Mouse (Mus musculus): ENCODE measurements at regions not wholly inside any gene's neighbourhood (a gene's known extent, or its start where the extent isn't known, plus 50 kb on each side); places are given as distances from the start of the nearest gene placed in this dataset.

DNA sequence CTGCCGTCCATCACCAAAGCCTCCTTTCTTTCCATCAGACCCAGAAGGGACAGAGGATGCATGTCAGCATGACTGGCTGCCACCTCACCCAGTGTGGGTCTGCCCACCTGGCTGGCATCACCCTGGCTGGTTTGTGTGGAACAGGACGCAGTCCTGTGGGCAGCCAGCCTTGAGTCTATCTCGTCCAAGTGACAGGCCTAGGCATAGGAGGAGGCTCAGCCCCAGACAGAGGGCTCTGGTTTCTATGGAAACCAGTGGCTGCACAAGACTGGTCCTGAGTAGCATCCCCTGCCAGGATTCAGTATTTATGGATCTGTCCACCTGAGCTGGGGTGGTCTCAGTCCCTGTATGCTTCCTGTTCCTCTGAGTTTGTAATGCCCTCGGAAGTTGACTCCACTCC, 344.4 kb downstream of the Ptpru start:
- DNase-seq (ENCODE audit: low spot score): no peak

GRCm38 (mm10) chr4:131496900-131497299, 341.2 kb downstream of the Ptpru start:
- DNase-seq (ENCODE audit: low spot score): no peak

- no peak for DNase-seq (ENCODE audit: low spot score)
These were observed 337.0 kb downstream of the Ptpru start for GRCm38 (mm10) chr4:131500928-131501650.

- no peak for DNase-seq (ENCODE audit: low spot score)
These were observed 329.9 kb downstream of the Ptpru start for GRCm38 (mm10) chr4:131508154-131508553.

DNA sequence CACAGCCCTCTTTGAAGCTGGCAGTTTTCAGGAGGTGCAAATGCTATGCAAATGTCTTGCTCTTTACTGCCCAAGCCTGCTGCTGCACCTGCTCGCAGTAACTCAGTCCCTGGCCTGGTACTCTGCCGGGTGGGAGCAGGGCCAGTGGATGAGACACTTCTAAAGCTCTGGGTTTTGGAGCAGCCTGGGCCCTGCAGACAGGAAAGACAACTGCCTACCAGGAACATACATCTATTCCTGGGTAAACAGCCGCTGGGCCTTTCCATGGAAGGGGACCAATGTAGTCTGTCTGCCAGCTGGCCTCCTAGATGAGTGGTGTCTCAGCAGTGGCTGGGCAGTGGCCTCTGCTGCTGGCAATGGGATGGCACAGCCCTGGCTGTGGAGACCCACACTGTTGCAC, 326.5 kb downstream of the Ptpru start:
- no peak for DNase-seq (ENCODE audit: low spot score)

GRCm38 (mm10) chr4:131512768-131513167, 325.3 kb downstream of the Ptpru start:
- DNase-seq (ENCODE audit: low spot score): no peak

DNA sequence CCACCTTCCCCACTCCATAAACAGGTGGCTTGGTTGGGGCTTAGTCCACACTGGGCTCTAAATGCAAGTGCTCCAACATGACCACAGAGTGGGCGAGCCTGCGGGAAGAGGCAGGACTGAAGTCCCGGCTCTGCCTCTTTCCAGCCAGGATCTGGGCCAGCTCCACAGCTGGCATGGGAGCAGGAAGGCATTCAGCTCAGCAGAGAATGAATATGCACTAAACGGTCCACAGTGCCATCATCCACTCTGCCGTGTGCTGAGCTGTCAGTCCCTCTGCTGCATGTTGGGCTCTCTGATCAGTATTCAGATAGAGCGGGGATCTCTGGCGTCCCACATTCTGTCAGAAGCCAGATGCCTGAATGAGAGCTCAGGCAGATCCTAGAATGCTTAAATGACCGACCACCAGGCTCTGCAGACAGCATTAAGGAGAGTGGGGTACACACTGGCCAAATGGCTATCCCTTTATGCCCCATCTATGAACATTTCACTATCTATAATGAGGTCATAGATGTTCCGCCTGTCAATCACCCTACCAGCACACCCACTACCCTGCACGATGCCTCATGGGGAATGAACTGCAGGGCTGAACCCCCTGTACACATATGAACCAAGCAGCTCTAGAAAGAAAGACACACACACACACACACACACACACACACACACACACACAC, 317.3 kb downstream of the Ptpru start:
- no peak for DNase-seq (ENCODE audit: low spot score)

DNA sequence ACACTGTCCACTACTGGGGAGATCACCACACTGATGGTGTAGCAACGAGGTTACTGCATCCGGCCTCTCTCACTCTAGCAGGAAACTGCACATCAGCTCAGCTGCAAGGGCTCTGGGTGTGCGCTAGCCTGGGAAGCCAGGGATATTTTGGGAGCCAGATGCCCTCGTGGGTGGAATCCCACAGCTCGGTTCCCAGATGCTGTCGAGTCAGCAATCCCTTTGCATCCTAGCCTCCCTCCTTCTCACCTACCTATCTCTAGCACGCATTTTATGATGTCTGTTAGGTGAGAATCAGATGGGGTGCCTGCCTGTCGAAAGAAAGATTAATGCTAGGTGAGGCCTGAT, 316.8 kb downstream of the Ptpru start:
- no peak for DNase-seq (ENCODE audit: low spot score)

GRCm38 (mm10) chr4:131525236-131525635, 312.9 kb downstream of the Ptpru start:
- no peak for DNase-seq (ENCODE audit: low spot score)

- no peak for DNase-seq (ENCODE audit: low spot score)
These were observed 307.6 kb downstream of the Ptpru start for GRCm38 (mm10) chr4:131530491-131530890.

- DNase-seq (ENCODE audit: low spot score): no peak
These were observed 307.1 kb downstream of the Ptpru start for GRCm38 (mm10) chr4:131531003-131531402.

DNA sequence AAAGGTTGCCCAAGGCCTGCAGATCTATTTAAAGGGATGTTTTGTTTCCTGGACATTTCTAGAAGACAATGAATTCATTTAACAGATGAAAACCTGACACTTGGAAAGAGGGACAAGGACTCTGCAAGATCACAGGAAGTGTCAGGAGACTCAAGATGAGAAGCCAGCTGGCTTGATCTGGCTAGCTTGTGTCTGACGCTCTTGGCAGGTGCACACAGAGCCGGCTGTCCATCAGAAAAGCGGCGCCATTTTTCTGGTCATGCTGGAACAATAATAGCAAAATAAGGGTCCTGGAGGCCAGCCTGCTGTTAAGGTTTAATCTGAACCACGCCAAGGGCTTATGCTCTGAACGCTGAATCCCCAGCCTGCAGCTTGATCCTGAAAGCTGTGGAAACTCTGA, 303.3 kb downstream of the Ptpru start:
- no peak for DNase-seq (ENCODE audit: low spot score)

DNA sequence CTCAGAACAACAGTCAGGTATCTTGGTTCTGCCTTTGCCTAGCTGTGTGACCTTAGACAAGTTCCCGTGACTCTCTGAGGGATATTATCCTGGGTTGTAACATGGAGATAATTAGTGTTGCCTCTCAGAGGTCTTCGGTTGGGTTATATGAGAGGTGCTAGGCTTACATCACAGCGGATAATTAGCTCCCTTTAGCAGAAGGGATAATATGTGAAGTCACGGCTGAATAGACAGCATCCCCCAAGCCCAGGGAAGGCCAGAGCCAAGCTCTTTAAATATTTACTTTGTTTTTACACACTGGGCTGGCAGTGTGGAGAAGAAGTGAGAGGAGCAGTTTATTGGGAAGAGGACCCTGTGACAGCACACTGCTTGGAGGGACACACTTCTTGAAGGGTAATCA, 299.9 kb downstream of the Ptpru start:
- DNase-seq (ENCODE audit: low spot score): no peak

- peak; percentile 7 for DNase-seq (ENCODE audit: low spot score)
These were observed 291.5 kb downstream of the Ptpru start for GRCm38 (mm10) chr4:131546422-131547200.

DNA sequence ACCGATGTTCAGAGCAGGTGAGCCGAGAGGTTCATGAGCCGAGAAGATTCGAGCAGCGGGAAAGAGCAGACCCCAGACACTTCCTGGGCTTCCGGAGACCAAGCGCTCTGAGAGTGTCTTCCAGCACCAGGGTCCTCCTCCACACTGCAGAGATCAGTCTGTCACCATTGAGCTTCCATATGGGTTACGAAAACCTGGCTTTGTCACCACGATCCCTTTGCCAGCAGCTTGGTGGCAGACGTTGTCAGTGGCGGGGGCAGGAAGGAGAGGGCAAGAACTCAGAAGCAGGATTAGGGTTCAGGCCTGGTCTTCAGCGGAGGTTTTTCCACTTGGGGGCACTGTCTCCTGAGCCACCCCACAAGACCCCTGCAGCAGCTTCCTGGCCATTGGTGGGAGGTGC, 288.5 kb downstream of the Ptpru start:
- no peak for DNase-seq (ENCODE audit: low spot score)

DNA sequence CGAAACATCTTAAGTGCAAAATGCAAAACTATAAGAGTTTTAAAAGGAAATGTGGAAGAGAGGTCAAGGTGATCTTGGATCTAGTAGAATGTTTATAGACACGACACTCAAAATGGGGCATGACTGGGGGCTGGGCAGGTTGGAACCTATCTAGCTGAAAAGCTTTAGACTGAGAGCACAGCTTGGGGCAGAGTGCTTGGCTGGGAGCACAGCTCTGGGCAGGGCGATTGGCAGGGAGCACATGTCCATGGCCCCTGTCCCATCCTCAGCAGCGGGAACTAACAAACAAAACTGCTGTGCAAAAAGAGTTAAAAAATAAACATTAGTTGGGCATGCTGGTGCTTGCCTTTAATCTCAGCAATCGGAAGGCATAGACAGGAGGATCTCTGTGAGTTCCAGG, 279.6 kb downstream of the Ptpru start:
- DNase-seq (ENCODE audit: low spot score): no peak

DNA sequence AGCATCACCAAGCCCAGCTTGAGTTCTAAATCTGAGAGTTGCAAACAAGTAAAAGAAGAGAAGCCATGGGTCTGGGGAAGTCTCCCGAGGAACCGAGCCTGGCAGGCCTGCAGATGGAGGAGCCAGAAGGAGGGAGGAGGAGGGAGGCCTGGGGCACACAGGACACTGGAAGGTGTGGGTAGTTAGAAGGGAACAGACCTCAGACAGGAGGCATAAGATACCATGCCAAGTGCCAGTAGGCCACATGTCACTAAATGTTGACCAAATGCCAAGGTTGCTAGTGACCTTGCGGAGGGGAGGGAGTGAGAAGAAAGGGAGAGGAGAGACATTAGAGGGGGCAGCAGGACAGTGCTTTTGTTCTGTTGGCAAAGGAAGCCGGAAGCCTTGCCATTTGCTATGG, 274.2 kb downstream of the Ptpru start:
- DNase-seq (ENCODE audit: low spot score): no peak

DNA sequence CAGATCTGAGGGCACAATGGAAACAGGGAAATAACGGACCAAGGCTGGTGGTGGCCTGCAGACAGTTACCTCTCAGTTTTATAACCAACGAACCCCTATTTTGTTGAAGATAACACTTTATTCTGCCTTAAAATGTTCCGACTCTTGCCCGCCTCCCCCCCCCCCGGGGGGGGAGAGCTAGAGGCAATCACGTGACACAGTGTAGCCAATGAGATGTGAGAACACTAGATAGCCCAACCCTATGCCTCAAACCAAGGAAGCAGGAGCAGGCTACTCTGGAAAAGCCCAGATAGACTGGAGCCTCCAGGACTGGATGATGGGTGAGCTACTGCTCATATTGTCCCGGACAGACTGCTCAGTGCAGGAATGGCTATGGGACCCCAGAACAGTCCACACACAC, 272.9 kb downstream of the Ptpru start:
- no peak for DNase-seq (ENCODE audit: low spot score)

DNA sequence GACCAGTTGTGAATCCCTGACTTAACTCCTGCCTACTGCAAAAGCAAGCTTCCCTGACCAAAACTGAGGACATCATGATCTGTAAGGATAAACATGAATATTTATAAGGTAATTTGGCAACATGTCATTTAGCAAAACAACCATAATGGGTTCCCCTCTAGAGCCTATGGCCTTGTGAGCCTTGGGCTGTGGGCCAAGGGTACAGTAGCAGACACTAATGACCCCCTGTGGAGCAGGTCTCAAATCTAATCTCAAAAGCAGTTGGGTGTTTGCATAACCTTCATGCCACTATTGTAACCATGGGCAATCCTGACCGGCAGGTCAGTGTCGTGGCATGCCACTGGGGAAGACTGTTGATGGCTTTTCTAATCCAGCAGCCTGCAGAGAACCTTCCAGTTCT, 270.8 kb downstream of the Ptpru start:
- DNase-seq (ENCODE audit: low spot score): no peak

DNA sequence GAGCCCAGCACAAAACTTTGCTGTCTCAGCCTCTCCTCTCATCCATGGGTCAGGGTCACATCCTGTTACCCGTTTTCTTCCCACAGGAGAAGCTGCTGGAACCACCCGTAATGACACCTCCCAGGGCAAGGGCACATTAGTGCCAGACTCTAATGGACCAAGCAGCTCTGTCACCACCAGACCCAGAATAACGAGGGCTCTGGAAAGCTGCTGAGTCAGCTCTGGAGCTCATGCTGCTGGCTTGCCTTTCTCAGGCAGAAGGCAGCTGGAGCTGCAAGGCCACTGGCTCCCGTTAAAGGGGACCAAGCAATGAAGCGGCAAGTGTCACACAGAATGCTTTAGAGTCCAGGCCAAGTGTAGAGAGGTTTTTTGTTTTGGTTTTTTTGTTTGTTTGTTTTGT, 268.9 kb downstream of the Ptpru start:
- no peak for DNase-seq (ENCODE audit: low spot score)

DNA sequence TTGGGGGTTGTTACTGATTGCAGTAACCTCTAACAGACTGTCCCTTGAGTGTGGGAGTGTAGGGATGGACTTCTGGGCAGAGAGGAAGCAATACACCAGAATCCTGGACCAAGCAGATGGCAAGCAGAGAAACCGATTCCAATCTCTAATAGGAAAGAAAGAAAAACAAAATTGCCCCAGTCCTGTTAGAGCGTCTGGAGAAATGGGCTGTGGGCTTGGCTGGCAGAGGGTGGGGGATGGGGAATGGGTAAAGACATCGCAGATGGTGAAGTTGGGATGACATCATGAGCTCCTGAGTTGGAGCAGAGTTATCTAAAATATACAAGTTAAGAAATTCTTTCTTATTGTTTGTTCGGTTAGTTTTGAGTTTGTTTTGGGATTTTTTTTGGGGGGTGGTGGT, 260.5 kb downstream of the Ptpru start:
- DNase-seq (ENCODE audit: low spot score): no peak

DNA sequence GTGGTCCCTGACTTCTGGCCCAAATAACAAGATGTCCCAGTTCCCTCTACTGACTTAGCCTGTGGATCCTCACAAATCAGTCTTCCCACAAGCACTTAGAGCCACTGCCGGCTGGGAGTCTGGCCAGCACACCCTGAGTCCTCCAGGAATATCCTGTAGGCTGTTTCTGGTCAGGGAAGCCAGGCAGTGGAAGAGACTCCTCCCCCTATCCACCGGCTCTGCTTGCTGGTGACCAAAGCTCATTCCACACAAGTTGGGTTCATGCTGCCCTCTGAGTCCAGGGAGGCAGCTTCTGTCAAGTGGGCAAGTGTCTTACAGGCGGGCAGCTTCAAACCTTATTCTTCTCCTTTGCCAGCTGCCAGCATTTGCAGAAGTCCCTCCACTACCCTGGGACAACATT, 252.1 kb downstream of the Ptpru start:
- DNase-seq (ENCODE audit: low spot score): no peak

- DNase-seq (ENCODE audit: low spot score): peak; percentile 57
These were observed 250.6 kb downstream of the Ptpru start for GRCm38 (mm10) chr4:131587536-131587935.
